Mouse (Mus musculus) adrenal gland, postnatal 0 days (tissue): ENCODE results near the gene Zfx. TPM values are rescaled to one million over a fixed set of nuclear protein-coding genes. Genes with fewer than 3 reads are reported as not detected.

Experiments
- polyA plus RNA-seq: library from polyadenylated mRNA; unstranded; fragments of >200 nt; fragmentation: Nextera tagmentation; extraction: Ambion mirVana; gene quantifications from 2 replicates; pipeline ENCODE4 v1.2.1, GENCODE M21; 2015

The Zfx gene
- polyA plus RNA-seq, result 16.5 and 19.2 TPM in 2 replicates

DNA sequence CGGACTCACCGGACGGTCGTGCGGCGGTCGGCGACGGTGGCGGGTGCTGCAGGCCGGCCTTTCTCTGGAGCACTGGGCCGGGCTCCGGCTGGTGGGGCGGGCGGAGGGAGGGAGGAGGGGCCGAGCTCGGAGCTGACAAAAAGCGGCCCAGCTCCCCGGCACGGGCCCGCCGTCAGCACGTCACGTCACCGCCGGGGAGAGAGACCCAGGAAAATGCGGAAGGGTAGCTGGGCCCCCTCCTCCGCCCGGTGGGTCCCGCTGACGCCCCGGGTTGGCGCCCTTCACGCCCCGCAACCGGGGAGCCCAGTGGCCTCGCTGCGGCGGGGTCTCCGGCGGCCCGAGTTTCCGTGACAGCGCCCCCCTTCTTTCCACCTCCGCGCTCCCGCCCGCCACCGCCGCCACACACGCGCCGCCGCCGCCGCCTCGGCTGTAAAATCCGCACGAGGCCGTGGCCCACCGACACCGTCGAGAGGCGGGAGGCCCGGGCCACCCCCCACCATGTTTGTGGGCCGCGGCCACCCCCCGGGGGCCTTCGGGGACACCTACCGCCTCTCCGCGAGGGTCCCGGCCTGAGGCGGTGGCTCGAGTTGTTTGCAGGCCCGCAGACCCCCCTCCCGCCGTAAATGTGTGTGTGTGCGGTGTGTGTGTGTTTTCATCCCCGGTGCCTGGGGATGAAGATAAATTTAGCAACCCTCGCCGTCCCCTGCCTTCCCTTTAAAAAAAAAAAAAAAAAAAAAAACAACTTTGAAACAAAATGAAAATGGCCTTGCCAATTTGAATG lies at the start of gene Zfx:
TSS of gene Zfx (minus strand) at position 644 of the 781 bp plus-strand sequence.

Other genes with a start within 250 kb of the Zfx start
- not detected in 2 replicates for gene AU015836, start 155.0 kb downstream of the Zfx start, polyA plus RNA-seq
- 36.0 and 47.2 TPM in 2 replicates for gene Eif2s3x, start 89.2 kb upstream of the Zfx start, polyA plus RNA-seq
- gene Klhl15, start 110.9 kb upstream of the Zfx start, polyA plus RNA-seq, result 8.7 and 9.4 TPM in 2 replicates
- gene Fam90a1b, start 243.1 kb upstream of the Zfx start, polyA plus RNA-seq, result not detected in 2 replicates
- gene Apoo, start 243.4 kb upstream of the Zfx start, polyA plus RNA-seq, result 84.9 and 90.5 TPM in 2 replicates